Mouse (Mus musculus) cortical plate, adult 2 months (tissue): Measurements from ENCODE around the gene Hsph1.

Experiments
- CTCF ChIP-seq: fragments of 200-500 bp; IDR thresholded peaks from 2 replicates; pipeline ENCODE4 v1.5.1; 2011; ENCODE audit warnings: mild to moderate bottlenecking, control low read depth, low read length; ENCODE audit not compliant: insufficient read depth; ENCODE audit errors: extremely low read depth
- POLR2A ChIP-seq: fragments of 200-500 bp; IDR thresholded peaks from 2 replicates; pipeline ENCODE4 v1.6.1; 2011; ENCODE audit warnings: mild to moderate bottlenecking, low read length, control low read depth; ENCODE audit not compliant: insufficient read depth; ENCODE audit errors: extremely low read depth

GRCm38 (mm10) chr5:149566957-149567356 lies 69.2 kb downstream of the Hsph1 start:
- no peak for TF ChIP-seq CTCF
- TF ChIP-seq POLR2A = no peak
